Mouse (Mus musculus) urinary bladder, adult 18-20 months (tissue): Measurements from ENCODE around the gene Aff3.

ENCODE experiments used
- DNase-seq, 2 experiments: peaks; one replicate each; pipeline ENCODE4 v3.0.0; 2022; ENCODE audit warnings: low spot score in 2 of 2, mixed read lengths in 2 of 2

Aff3 gene

GRCm38 (mm10) chr1:38496886-38497528, 167.7 kb downstream of the Aff3 start:
- no peak for DNase-seq

GRCm38 (mm10) chr1:38495284-38495683, 169.5 kb downstream of the Aff3 start:
- no peak for DNase-seq

GRCm38 (mm10) chr1:38489733-38490132, 175.0 kb downstream of the Aff3 start:
- DNase-seq = no peak

GRCm38 (mm10) chr1:38488667-38489210, 176.0 kb downstream of the Aff3 start:
- DNase-seq = no peak

- DNase-seq = no peak
Measured at GRCm38 (mm10) chr1:38487884-38488283, 176.9 kb downstream of the Aff3 start.

- no peak for DNase-seq
Measured at GRCm38 (mm10) chr1:38483191-38483590, 181.6 kb downstream of the Aff3 start.

GRCm38 (mm10) chr1:38478246-38478743, 186.5 kb downstream of the Aff3 start:
- no peak for DNase-seq

- DNase-seq = no peak
Measured at GRCm38 (mm10) chr1:38470817-38471216, 193.9 kb downstream of the Aff3 start.

GRCm38 (mm10) chr1:38470166-38470565, 194.6 kb downstream of the Aff3 start:
- DNase-seq = no peak

- DNase-seq = no peak
Measured at GRCm38 (mm10) chr1:38467305-38468083, 197.3 kb downstream of the Aff3 start.

- DNase-seq = no peak
Measured at GRCm38 (mm10) chr1:38456719-38457269, 208.0 kb downstream of the Aff3 start.

- DNase-seq = no peak
Measured at GRCm38 (mm10) chr1:38454921-38455320, 209.8 kb downstream of the Aff3 start.

- DNase-seq = no peak
Measured at GRCm38 (mm10) chr1:38451367-38451766, 213.4 kb downstream of the Aff3 start.

GRCm38 (mm10) chr1:38450677-38451076, 214.1 kb downstream of the Aff3 start:
- no peak for DNase-seq

- DNase-seq = no peak
Measured at GRCm38 (mm10) chr1:38449816-38450478, 214.8 kb downstream of the Aff3 start.

- no peak for DNase-seq
Measured at GRCm38 (mm10) chr1:38448854-38449253, 215.9 kb downstream of the Aff3 start.

GRCm38 (mm10) chr1:38447581-38447980, 217.2 kb downstream of the Aff3 start:
- no peak for DNase-seq

GRCm38 (mm10) chr1:38446152-38446820, 218.5 kb downstream of the Aff3 start:
- DNase-seq = no peak

- peak; percentile 12 to 52 for DNase-seq
Measured at GRCm38 (mm10) chr1:38442887-38443286, 221.9 kb downstream of the Aff3 start.

GRCm38 (mm10) chr1:38442479-38442878, 222.3 kb downstream of the Aff3 start:
- DNase-seq = no peak

- DNase-seq = no peak
Measured at GRCm38 (mm10) chr1:38441800-38442199, 223.0 kb downstream of the Aff3 start.
